Mouse (Mus musculus): ENCODE measurements around the gene Retreg1.

DNA sequence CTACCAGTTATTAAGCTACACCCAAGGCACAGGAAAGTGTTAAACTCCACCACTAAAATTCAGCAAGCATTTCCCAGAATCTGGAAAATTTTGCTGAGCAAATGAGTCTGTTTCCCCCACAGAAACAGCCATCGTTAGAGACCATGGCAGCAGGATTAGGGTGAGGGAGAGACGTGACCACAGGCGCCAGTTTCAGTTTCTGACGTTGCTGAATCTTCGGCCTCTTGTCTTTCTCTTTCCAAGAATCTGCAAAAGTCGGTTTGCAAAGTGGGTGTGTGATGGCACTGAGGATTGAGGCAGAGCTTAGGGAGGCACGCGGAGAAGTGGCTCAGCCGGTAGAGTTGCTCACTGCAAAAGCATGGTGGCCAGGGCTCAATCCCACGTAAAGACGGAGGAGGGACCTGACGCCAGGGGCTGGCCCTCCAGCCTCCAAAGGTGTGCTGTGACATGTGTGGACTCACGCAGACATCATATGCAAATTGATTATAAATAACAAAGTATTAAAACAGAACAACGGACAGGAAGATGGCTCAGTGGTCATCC lies 41.5 kb downstream of the Retreg1 start:
- TF ChIP-seq CTCF (IDR thresholded peaks at IDR 0.05), result no peak
- no peak for TF ChIP-seq POLR2A (IDR thresholded peaks at IDR 0.05; ENCODE audit: insufficient read depth, low read depth, low read length)
